Mouse (Mus musculus) large intestine, adult 2 months (tissue): ENCODE results near the gene Bend5. TPM values are rescaled to one million over a fixed set of nuclear protein-coding genes. Genes with fewer than 3 reads are reported as not detected.

Experiments
- DNase-seq: peaks from one replicate; pipeline ENCODE4 v3.0.0-alpha.2; 2012; ENCODE audit warnings: low read depth, low spot score
- WGBS: fragments of 180-500 bp; shearing (Covaris S2); methylation state at CpG from one replicate; pipeline ENCODE4 v1.1.7; 2018; 5-methylcytosine and 5-hydroxymethylcytosine counted together
- polyA plus RNA-seq: library from polyadenylated mRNA; depleted of rRNA; stranded (reverse); fragments of >200 nt; gene quantifications from 2 replicates; pipeline ENCODE4 v1.2.3, GENCODE M21; 2012

The Bend5 gene
- polyA plus RNA-seq, 1 experiment, result 4.2 TPM

- no peak for DNase-seq
- WGBS, result 55% methylated on average over 5 of the region's 5 CpGs
Measured at GRCm38 (mm10) chr4:111432013-111432412, 17.2 kb downstream of the Bend5 start.

- 61% methylated on average over 5 of the region's 5 CpGs for WGBS
- DNase-seq, result no peak
Measured at GRCm38 (mm10) chr4:111432417-111432816, 17.6 kb downstream of the Bend5 start.

- DNase-seq, result no peak
- 87% methylated on average over 1 of the region's 1 CpGs for WGBS
Measured at GRCm38 (mm10) chr4:111441709-111442108, 26.9 kb downstream of the Bend5 start.

- 49% methylated on average over 1 of the region's 1 CpGs for WGBS
- DNase-seq, result no peak
Measured at GRCm38 (mm10) chr4:111442435-111443238, 27.8 kb downstream of the Bend5 start.

GRCm38 (mm10) chr4:111443906-111444615 is 29.3 kb downstream of the Bend5 start:
- WGBS, result 79% methylated on average over 10 of the region's 10 CpGs
- no peak for DNase-seq

- WGBS, result 82% methylated on average over 1 of the region's 1 CpGs
- DNase-seq, result no peak
Measured at GRCm38 (mm10) chr4:111444616-111445160, 29.9 kb downstream of the Bend5 start.

GRCm38 (mm10) chr4:111447918-111448317 is 33.1 kb downstream of the Bend5 start:
- 78% methylated on average over 3 of the region's 3 CpGs for WGBS

GRCm38 (mm10) chr4:111448586-111448985 is 33.8 kb downstream of the Bend5 start:
- 100% methylated on average over 4 of the region's 4 CpGs for WGBS
- DNase-seq, result no peak

More at GRCm38 (mm10) chr4:111447918-111448317, 33.1 kb downstream of the Bend5 start:
- DNase-seq, result no peak

- WGBS, result 55% methylated on average over 7 of the region's 7 CpGs
- DNase-seq, result no peak
Measured at GRCm38 (mm10) chr4:111449442-111450199, 34.8 kb downstream of the Bend5 start.

- DNase-seq, result no peak
- WGBS, result 34% methylated on average over 7 of the region's 7 CpGs
Measured at GRCm38 (mm10) chr4:111451283-111451918, 36.6 kb downstream of the Bend5 start.

GRCm38 (mm10) chr4:111452192-111452591 is 37.4 kb downstream of the Bend5 start:
- 55% methylated on average over 5 of the region's 5 CpGs for WGBS
- no peak for DNase-seq

GRCm38 (mm10) chr4:111453275-111453674 is 38.5 kb downstream of the Bend5 start:
- no peak for DNase-seq
- 54% methylated on average over 3 of the region's 3 CpGs for WGBS

GRCm38 (mm10) chr4:111455621-111456020 is 40.8 kb downstream of the Bend5 start:
- WGBS, result 90% methylated on average over 5 of the region's 5 CpGs
- DNase-seq, result no peak

GRCm38 (mm10) chr4:111457568-111457967 is 42.8 kb downstream of the Bend5 start:
- DNase-seq, result no peak
- 90% methylated on average over 5 of the region's 5 CpGs for WGBS

- 74% methylated on average over 2 of the region's 2 CpGs for WGBS
- no peak for DNase-seq
Measured at GRCm38 (mm10) chr4:111467293-111467773, 52.5 kb downstream of the Bend5 start.

- DNase-seq, result no peak
- 75% methylated on average over 4 of the region's 4 CpGs for WGBS
Measured at GRCm38 (mm10) chr4:111467796-111468195, 53.0 kb downstream of the Bend5 start.

GRCm38 (mm10) chr4:111469847-111470246 is 55.0 kb downstream of the Bend5 start:
- DNase-seq, result no peak
- 78% methylated on average over 2 of the region's 2 CpGs for WGBS

GRCm38 (mm10) chr4:111471726-111472125 is 56.9 kb downstream of the Bend5 start:
- no peak for DNase-seq
- 54% methylated on average over 3 of the region's 3 CpGs for WGBS

- DNase-seq, result no peak
- WGBS, result 80% methylated on average over 3 of the region's 3 CpGs
Measured at GRCm38 (mm10) chr4:111472511-111472910, 57.7 kb downstream of the Bend5 start.
